Mouse (Mus musculus) hindbrain, embryonic 13.5 days (tissue): ENCODE results near the gene Gcn1l1. TPM values are rescaled to one million over a fixed set of nuclear protein-coding genes. Genes with fewer than 3 reads are reported as not detected.

Experiments used
- microRNA-seq: library from miRNA; unstranded; fragments of <30 nt; microRNA quantifications from one replicate; pipeline ENCODE4, GENCODE M21; 2016
- polyA plus RNA-seq: library from polyadenylated mRNA; unstranded; fragments of >200 nt; fragmentation: Nextera tagmentation; extraction: Ambion mirVana; gene quantifications from 2 replicates; pipeline ENCODE4 v1.2.1, GENCODE M21; 2015

Gcn1l1 gene
- polyA plus RNA-seq, 1 experiment from 2014 or later = 42.4 TPM

Small RNA genes within 50 kb of the gene (microRNA-seq; reads per million reads assigned to microRNA genes)
- not detected for gene Mir7029
- gene Mir7030 = 0.70 reads per million

Other genes starting within 250 kb of the Gcn1l1 start
- gene Srsf9, start 238.1 kb upstream of the Gcn1l1 start, polyA plus RNA-seq = 165 and 181 TPM in 2 replicates
- gene Gatc, start 224.1 kb upstream of the Gcn1l1 start, polyA plus RNA-seq = 31.8 and 32.6 TPM in 2 replicates
- 51.7 and 57.6 TPM in 2 replicates for gene Triap1, start 224.0 kb upstream of the Gcn1l1 start, polyA plus RNA-seq
- gene Cox6a1, start 216.3 kb upstream of the Gcn1l1 start, polyA plus RNA-seq = 1,031 and 1,095 TPM in 2 replicates
- gene Msi1, start 135.7 kb upstream of the Gcn1l1 start, polyA plus RNA-seq = 71.8 and 76.9 TPM in 2 replicates
- gene Pla2g1b, start 99.0 kb upstream of the Gcn1l1 start, polyA plus RNA-seq = not detected in 2 replicates
- gene Sirt4, start 80.5 kb upstream of the Gcn1l1 start, polyA plus RNA-seq = 30.0 TPM in 2 replicates
- gene Pxn, start 58.6 kb upstream of the Gcn1l1 start, polyA plus RNA-seq = 19.9 and 23.4 TPM in 2 replicates
- gene Rplp0, start 5.8 kb upstream of the Gcn1l1 start, polyA plus RNA-seq = 895 and 907 TPM in 2 replicates
- 17.1 and 17.8 TPM in 2 replicates for gene Rab35, start 66.7 kb downstream of the Gcn1l1 start, polyA plus RNA-seq
- gene Bicdl1, start 166.4 kb downstream of the Gcn1l1 start, polyA plus RNA-seq = 28.3 and 33.1 TPM in 2 replicates